Mouse (Mus musculus): ENCODE measurements around the gene Tcf23.

The Tcf23 gene

GRCm38 (mm10) chr5:30950451-30950850, 18.0 kb upstream of the Tcf23 start:
- DNase-seq: peak; percentile 92

- peak; percentile 95 for DNase-seq
Measured at GRCm38 (mm10) chr5:30950922-30951321, 17.5 kb upstream of the Tcf23 start.

GRCm38 (mm10) chr5:30951706-30952105, 16.8 kb upstream of the Tcf23 start:
- DNase-seq: peak; percentile 94

- peak; percentile 88 for DNase-seq
Measured at GRCm38 (mm10) chr5:30952551-30952950, 15.9 kb upstream of the Tcf23 start.

- DNase-seq: peak; percentile 91
Measured at GRCm38 (mm10) chr5:30954065-30954464, 14.4 kb upstream of the Tcf23 start.

- no peak for DNase-seq
Measured at GRCm38 (mm10) chr5:30954556-30954955, 13.9 kb upstream of the Tcf23 start.

DNA sequence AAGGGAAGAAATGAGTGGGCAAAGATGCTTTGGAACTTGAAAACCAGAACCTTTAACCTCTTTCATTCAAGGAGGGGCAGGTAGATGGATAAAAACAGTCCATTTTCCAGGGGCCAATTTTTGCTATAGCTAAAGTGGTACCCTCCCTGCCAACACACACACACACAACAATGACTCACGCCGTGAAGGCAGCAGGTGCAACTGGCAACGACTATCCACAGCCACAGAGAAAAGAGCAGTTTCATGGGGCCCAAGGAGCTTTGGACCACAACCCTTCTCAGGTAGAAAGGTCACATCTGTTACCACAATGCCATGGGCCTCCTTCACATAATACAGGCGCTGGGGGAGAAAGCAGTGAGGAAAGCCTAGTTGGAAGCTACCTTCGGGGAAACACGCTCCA, 12.7 kb upstream of the Tcf23 start:
- DNase-seq: no peak

DNA sequence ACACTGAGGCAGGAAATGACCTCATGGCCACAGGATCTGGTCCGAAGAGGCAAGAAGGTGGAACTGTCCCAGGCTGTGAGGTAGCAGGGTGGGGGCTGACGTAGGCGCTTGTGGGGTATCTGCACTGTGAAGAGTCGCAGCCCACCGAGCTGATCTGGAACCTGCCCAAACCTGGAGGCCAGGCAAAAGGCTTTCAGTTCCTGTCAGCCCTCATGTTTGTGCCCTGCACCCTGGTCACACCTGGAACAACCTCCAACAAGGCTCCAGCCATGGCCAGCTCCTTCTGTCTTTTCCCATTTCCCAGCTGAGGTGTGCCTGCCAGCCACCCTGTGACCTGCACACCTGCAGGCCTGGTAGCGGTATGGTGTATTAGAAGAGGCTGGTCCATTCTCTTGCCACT, 10.6 kb upstream of the Tcf23 start:
- DNase-seq: peak; percentile 91

DNA sequence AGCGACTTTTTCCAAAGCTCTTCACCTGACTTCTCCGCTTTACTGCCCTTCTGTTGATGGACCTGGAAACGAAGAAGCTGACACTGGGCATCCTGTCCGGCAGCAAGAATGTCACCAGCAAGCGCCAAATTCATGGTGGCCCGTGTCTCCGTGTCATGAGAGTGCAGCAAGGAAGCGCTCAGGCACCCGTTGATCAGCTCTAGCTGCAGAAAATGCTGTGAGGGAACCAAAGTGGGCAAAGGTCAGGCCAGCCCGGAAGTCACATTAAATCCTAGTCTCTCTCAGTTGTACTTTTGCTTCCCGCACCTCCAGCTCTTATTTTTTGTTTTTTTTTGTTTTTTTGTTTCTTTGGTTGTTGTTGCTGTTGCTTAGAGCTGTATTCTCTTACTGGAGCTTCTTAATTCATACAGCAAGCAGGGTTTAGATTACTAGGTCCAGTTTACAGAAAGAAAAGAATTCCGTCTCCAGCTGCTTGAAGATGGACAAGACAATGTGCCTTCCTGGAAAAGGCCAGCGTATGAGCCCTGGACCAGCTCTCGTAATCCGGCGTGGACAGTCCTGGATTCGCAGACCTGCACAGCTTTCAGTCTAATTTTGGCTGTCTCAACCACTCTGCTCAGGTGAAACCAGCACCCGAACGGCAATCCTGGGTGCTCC, 9.1 kb upstream of the Tcf23 start:
- DNase-seq: no peak

- peak; percentile 100 for DNase-seq
Measured at GRCm38 (mm10) chr5:30959966-30960501, 8.4 kb upstream of the Tcf23 start, which contains the start of gene Preb. Gene Preb, minus strand, starts transcription at chr5:30960361.

- no peak for DNase-seq
Measured at GRCm38 (mm10) chr5:30960814-30961213, 7.6 kb upstream of the Tcf23 start.

GRCm38 (mm10) chr5:30961545-30962505, 6.6 kb upstream of the Tcf23 start:
- DNase-seq: peak; percentile 95

DNA sequence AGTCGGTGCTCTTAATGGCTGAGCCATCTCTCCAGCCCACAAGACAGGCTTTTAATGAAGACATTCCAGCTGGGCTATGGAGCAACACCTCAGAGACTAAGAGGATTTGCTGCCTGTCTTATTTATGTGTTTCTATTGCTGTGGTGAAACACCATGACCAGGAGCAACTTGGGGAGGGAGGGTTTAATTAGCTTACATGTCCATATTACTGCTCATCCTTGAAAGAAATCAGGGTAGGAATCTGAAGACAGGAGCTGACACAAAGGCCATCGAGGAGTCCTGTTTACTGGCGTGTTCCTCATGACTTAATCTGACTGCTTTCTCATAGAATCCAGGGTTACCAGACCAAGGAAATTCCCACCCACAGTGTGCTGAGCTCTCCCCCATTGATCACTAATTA, 4.5 kb upstream of the Tcf23 start:
- DNase-seq: no peak

DNA sequence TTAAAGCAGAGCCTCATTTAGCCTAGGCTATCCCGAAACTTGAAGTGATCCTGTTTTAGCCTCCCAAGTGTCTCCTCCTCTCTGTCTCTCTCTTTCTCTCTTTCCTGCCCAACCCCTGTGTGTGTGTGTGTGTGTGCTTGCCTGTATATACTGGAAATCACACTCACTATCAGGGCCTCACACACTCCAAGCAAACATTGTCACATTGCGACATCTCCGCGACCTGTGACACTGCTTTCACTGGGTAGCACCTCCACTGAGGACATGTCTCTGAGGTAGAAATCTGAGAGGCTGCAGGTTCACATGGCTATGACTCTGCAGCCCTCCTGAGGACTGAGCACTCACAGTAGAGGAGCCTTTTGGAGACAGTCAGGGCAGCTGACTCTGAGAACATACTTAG, 2.3 kb upstream of the Tcf23 start:
- no peak for DNase-seq

GRCm38 (mm10) chr5:30969440-30969839, 978 bp downstream of the Tcf23 start:
- DNase-seq: peak; percentile 94

DNA sequence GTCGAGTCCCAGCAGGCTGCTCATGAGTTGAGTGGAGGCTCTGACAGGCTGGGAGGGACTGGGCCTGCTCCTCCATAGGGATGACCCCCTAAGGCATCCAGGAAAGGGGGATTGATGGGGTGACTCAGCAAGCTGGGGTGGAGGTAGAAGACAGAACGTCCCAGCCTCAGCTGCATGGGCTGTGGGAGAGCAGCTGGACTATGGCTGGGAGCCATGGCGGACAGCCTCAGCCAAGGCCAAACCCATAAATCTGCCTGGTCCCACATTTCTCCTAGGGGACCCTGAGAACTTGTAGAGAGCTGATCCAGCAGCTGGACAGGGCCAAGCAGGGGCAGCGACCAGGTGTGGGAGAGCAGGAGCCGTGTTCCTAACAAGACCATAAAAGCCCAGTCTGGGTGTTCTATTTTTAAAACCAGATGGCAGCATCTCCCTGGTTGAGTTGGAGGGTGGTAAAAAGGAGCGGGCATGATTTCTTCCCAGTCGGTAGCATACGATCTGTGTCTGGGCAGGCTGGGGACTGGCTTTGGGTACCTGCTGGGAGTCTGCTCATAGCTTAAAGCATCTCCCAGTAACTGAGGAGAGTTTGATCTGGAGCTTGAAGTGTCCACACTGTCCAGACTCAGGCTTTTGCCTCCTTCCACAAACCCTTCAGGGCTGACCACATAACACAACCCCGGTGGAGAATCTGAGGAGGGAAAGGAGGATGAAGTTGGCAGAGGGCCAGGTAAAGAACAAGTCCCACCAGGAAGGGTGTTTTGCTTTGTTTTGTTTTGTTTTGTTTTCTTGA, 6.6 kb downstream of the Tcf23 start:
- peak; percentile 97 for DNase-seq

GRCm38 (mm10) chr5:30982357-30982756, 13.9 kb downstream of the Tcf23 start:
- no peak for DNase-seq

DNA sequence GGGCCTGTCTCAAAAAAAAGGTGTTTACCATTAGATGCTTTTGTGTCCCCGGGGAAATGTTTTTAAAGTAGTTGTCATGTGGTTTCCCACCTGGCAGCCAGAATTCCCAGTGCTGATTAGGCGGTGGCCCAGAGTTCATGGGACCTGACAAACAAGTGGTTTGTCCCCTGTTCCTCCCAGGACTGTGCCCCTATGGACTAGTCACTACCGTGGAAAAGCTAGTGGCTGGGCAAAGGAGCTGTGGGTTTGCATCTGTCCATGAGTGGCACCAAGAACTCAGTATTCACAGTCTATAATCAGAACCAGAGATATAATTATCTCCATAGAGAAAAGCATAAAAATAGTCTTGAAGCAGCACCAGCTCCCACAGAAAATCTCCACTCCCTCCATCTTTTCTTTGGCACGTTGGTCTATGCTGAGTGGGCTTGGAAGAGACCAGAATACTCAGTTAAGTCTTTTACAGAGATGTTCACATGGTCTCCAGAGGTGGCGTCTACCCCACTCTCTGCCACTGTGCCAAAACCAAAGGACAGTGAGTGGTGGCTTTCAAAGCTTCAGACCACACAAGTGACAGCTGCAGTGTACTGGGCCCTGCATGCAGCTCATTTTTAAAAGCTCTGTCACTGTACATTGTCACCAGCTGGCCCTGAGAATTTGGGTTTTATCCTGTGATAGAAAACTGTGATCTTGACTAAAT, 24.7 kb downstream of the Tcf23 start:
- no peak for DNase-seq

- peak; percentile 68 for DNase-seq
Measured at GRCm38 (mm10) chr5:30994074-30994473, 25.6 kb downstream of the Tcf23 start.

- no peak for DNase-seq
Measured at GRCm38 (mm10) chr5:30994910-30995635, 26.6 kb downstream of the Tcf23 start.

DNA sequence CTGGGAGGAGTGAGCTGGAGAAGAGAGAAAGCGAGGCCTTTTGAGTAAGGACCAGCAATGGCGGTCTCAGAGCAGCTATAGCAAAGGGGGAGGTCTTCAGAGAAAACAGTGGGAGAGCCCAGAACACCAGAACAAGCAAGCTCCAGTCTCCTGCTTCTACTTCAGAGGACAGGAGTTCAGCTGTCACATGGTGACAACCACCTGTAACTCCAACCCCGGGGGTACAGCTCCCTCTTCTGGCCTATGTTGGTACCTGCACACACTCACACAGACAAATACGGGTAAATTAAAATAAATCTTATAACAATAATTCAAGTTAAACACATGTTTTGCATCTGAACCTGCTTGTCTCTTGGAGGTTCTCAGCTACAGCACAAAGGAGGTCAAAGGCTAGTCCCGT, 29.8 kb downstream of the Tcf23 start:
- no peak for DNase-seq

- no peak for DNase-seq
Measured at GRCm38 (mm10) chr5:30999324-30999723, 30.9 kb downstream of the Tcf23 start.
